Mouse (Mus musculus): ENCODE measurements around the gene Mast4.

DNA sequence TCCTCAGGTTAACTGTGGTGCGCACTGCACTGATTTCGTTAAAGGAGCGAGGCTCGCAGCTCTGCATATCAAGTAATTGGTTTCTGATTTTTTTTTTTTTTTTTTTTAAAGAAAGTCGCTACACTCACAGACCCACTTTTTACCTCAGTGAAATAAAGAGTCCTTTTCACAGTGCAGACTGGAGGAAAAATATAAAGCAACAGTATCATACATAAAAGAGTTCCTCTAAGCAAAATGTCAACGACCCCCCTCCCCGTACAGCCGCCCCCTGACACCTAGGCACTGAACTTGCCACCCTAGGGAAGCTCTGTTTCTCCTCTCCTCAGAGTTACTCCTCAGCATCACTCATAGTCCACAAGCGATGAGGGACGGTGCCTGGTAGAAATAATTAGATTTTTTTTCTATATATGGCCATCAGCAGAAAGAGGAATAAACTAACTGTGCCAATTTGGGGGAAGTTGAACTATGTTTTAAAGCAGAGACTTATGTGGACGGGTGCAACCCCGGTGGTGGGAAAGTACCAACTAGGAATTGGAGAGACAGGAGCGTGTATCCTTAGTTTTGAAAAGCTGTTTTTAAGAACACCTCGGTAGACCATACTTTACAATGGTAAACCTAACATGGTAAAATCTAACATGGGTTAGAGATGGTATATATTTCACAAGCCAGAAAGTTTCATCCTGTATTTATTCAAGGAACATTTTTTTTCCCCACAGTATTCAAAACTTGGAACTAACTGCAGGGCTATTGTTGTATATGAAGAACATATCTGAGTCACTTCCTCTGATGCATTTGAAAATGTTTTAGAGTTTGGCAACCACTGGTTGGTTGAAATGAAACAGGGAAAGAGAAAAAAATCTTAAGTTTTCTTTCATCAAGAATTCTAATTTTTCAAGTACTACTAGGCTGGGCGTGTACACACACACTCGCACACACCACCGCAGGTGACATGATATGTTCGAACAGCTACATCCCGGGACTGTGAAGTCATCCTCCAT is 375.7 kb downstream of the Mast4 start:
- TF ChIP-seq CTCF (IDR thresholded peaks at IDR 0.05; ENCODE audit: low read depth), result no peak
- no peak for TF ChIP-seq EP300 (IDR thresholded peaks at IDR 0.05; ENCODE audit: low read depth)

Measured in liver, embryonic 14.5 days (tissue).